Mouse (Mus musculus) midbrain, embryonic 10.5 days (tissue): Measurements from ENCODE around the gene Igfbp2. TPM values are rescaled to one million over a fixed set of nuclear protein-coding genes. Genes with fewer than 3 reads are reported as not detected.

ENCODE experiments used
- DNase-seq: peaks from one replicate; pipeline ENCODE4 v3.0.0-alpha.2; 2017; ENCODE audit warnings: low spot score
- H3K27ac ChIP-seq: fragments of 300-500 bp; sonication (generic); replicated peaks from 2 replicates; pipeline ENCODE4 v1.5.1; 2016; ENCODE audit warnings: mild to moderate bottlenecking
- H3K27me3 ChIP-seq: fragments of 300-500 bp; sonication (generic); 2 replicates; pipeline ENCODE4 v1.6.1; 2016; ENCODE audit warnings: low read depth, mild to moderate bottlenecking; ENCODE audit not compliant: poor library complexity, severe bottlenecking
- H3K36me3 ChIP-seq: fragments of 300-500 bp; sonication (generic); 2 replicates; pipeline ENCODE4 v1.6.1; 2016; ENCODE audit warnings: mild to moderate bottlenecking, moderate library complexity
- H3K4me1 ChIP-seq: fragments of 300-500 bp; sonication (generic); 2 replicates; pipeline ENCODE4 v1.6.1; 2016
- H3K4me3 ChIP-seq: fragments of 300-500 bp; sonication (generic); 2 replicates; pipeline ENCODE4 v1.5.1; 2016; ENCODE audit warnings: mild to moderate bottlenecking, moderate library complexity
- H3K9me3 ChIP-seq: fragments of 300-500 bp; sonication (generic); replicated peaks from 2 replicates; pipeline ENCODE4 v1.6.1; 2016; ENCODE audit warnings: mild to moderate bottlenecking
- WGBS: fragments of 180-500 bp; shearing (Covaris S2); methylation state at CpG from one replicate; pipeline ENCODE4 v1.1.7; 2016; 5-methylcytosine and 5-hydroxymethylcytosine counted together
- polyA plus RNA-seq: library from polyadenylated mRNA; unstranded; fragments of >200 nt; fragmentation: Nextera tagmentation; extraction: Ambion mirVana; gene quantifications from 2 replicates; pipeline ENCODE4 v1.2.1, GENCODE M21; 2016

Gene Igfbp2
- polyA plus RNA-seq, 1 experiment from 2014 or later: 600 TPM

GRCm38 (mm10) chr1:72859963-72860362 lies 35.7 kb downstream of the Igfbp2 start:
- Histone ChIP-seq H3K36me3 (peaks cover 60% of the 10 kb centered on the region), H3K4me1 (peaks cover 25% of the 10 kb centered on the region), H3K27ac (peak overlapping the region; percentile 81; the same call in 1 of the 2 replicates), H3K27me3 (no peaks in the 10 kb centered on the region), H3K9me3 (no peaks in the 10 kb centered on the region), H3K4me3 (no peak overlapping the region)
- 94% methylated on average over 9 of the region's 9 CpGs for WGBS
- no peak for DNase-seq

DNA sequence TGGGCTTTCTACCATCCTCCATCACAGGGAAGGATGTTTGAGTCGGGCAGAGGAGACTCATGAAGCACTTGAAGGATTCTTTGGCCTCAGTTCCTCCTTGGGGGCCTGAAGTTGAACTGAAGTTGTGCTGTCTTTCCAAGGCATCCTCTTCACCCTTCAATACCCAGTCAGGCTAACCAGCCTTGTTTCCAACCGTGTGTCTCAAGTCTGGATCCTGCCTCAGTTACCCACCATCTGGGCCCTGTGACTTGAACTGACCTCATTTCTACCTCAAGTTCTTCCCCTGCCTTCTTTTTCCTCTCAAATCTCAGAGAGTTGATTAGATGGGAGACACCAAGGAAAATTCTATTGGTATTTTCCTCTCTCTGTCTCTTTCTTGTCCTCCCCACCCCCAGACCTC lies 36.2 kb downstream of the Igfbp2 start:
- Histone ChIP-seq H3K27ac (no peak overlapping the region), H3K36me3 (peaks cover 66% of the 10 kb centered on the region), H3K9me3 (no peaks in the 10 kb centered on the region), H3K27me3 (no peaks in the 10 kb centered on the region), H3K4me3 (no peak overlapping the region), H3K4me1 (peaks cover 28% of the 10 kb centered on the region)
- 85% methylated on average over 2 of the region's 2 CpGs for WGBS
- no peak for DNase-seq

GRCm38 (mm10) chr1:72861702-72862101 lies 37.4 kb downstream of the Igfbp2 start:
- no peaks in the 10 kb centered on the region for H3K27me3 ChIP-seq
- peaks cover 66% of the 10 kb centered on the region for H3K36me3 ChIP-seq
- no peak overlapping the region for H3K4me3 ChIP-seq
- no peaks in the 10 kb centered on the region for H3K9me3 ChIP-seq
- no peak overlapping the region for H3K27ac ChIP-seq
- DNase-seq: no peak
- H3K4me1 ChIP-seq: peaks cover 39% of the 10 kb centered on the region
- WGBS: 80% methylated on average over 2 of the region's 2 CpGs

DNA sequence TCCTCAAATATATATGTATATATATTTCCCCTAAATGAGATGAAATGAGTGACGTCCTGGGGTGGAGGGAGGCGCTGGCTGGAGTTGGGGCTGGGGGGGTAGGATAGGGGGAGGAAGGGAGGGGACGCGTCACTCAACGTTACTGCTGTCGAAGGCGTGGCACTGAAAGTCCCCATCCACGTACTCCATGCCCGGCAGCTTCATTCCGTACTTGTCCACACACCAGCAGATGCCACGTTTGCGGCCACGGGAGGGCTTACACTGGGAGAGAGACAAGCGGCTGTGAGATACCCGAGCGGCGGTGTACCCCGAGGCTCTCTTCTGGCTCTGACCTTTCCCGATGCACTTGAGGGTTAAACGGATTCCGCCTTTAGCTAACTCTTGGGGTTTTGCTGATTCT lies 37.9 kb downstream of the Igfbp2 start:
- Histone ChIP-seq H3K9me3 (no peaks in the 10 kb centered on the region), H3K4me1 (peaks cover 43% of the 10 kb centered on the region), H3K4me3 (no peak overlapping the region), H3K27ac (no peak overlapping the region), H3K27me3 (no peaks in the 10 kb centered on the region), H3K36me3 (peaks cover 66% of the 10 kb centered on the region)
- DNase-seq: no peak
- 89% methylated on average over 21 of the region's 21 CpGs for WGBS

DNA sequence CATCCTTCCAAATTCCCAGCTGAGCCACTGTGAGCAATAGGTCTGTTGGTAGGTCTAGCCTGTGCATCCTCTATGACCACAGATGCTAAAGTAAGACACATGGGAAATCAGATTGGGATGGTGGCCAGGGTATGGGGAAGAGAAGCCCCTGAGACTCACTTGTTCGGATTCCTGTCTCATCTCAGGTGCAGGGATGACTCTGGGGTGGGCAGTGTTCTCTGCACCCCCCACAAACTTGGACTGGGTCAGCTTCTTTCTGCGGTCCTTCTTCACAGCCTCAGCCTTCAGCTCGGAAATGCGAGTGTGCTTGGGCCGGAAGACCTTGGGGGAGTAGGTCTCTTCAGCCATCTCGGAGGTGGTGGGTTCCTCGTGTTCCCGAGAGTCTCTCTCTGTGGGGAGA lies 39.4 kb downstream of the Igfbp2 start:
- H3K4me1 ChIP-seq: peaks cover 53% of the 10 kb centered on the region
- H3K27me3 ChIP-seq: peaks cover 4% of the 10 kb centered on the region
- H3K36me3 ChIP-seq: peaks cover 66% of the 10 kb centered on the region
- H3K9me3 ChIP-seq: no peaks in the 10 kb centered on the region
- H3K27ac ChIP-seq: no peak overlapping the region
- H3K4me3 ChIP-seq: no peak overlapping the region
- no peak for DNase-seq
- 89% methylated on average over 8 of the region's 8 CpGs for WGBS

- peak overlapping the region; percentile 14 for H3K27ac ChIP-seq
- DNase-seq: no peak
- peaks cover 53% of the 10 kb centered on the region for H3K4me1 ChIP-seq
- peaks cover 63% of the 10 kb centered on the region for H3K36me3 ChIP-seq
- H3K27me3 ChIP-seq: peaks cover 10% of the 10 kb centered on the region
- H3K4me3 ChIP-seq: no peak overlapping the region
- 80% methylated on average over 3 of the region's 3 CpGs for WGBS
- H3K9me3 ChIP-seq: no peaks in the 10 kb centered on the region
These were observed 40.0 kb downstream of the Igfbp2 start for GRCm38 (mm10) chr1:72864272-72864671.

DNA sequence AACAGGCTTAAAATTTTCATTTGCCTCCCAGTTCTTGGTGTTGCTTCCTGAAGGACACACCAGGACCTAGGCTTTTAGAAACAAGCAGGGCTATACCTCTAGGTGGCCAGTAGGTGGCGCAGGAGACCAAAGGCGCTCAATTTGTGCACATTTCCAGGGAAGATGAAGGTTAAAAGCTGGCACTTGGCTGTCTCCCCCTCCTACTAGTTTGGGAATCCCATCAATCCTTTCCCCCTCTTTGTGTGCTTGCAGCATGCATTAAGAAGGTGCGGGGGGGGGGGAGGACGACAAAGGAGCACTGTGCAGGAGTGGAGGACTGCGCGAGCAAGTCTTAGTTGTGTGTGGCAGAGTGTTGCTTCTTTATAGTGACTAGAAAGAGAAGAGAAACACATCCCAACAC lies 41.6 kb downstream of the Igfbp2 start:
- Histone ChIP-seq H3K27ac (peak overlapping the region; percentile 64), H3K4me3 (no peak overlapping the region), H3K27me3 (peaks cover 15% of the 10 kb centered on the region), H3K36me3 (peaks cover 46% of the 10 kb centered on the region), H3K4me1 (peaks cover 62% of the 10 kb centered on the region), H3K9me3 (no peaks in the 10 kb centered on the region)
- DNase-seq: peak; percentile 85
- 17% methylated on average over 6 of the region's 6 CpGs for WGBS

GRCm38 (mm10) chr1:72866417-72866816 lies 42.1 kb downstream of the Igfbp2 start:
- peak overlapping the region; percentile 64 for H3K27ac ChIP-seq
- no peaks in the 10 kb centered on the region for H3K9me3 ChIP-seq
- DNase-seq: no peak
- H3K4me3 ChIP-seq: no peak overlapping the region
- H3K4me1 ChIP-seq: peaks cover 67% of the 10 kb centered on the region
- WGBS: 66% methylated on average over 5 of the region's 5 CpGs
- H3K27me3 ChIP-seq: peaks cover 15% of the 10 kb centered on the region
- H3K36me3 ChIP-seq: peaks cover 41% of the 10 kb centered on the region

DNA sequence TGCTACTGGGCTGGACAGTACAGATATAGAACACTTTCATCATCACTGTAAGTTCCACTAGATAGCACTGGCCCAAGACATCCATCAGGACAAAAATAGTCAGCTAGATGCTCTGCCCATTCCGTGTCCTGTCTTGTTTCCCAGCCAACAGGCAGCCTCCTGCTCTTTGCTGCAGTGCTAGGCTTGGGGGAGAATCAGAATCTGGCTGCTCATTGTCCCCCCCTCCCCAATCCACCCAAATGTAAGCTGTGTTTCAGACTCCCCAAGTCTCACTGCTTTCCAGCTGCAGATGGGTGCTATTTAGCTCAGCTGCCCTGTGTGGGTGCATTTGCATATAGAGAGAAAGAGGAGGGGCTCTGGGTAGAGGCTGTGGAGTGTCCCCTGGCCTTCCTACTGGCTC lies 43.0 kb downstream of the Igfbp2 start:
- H3K27me3 ChIP-seq: peaks cover 15% of the 10 kb centered on the region
- H3K27ac ChIP-seq: peak overlapping the region; percentile 69
- no peaks in the 10 kb centered on the region for H3K9me3 ChIP-seq
- H3K36me3 ChIP-seq: peaks cover 32% of the 10 kb centered on the region
- 45% methylated on average over 1 of the region's 1 CpGs for WGBS
- no peak for DNase-seq
- H3K4me1 ChIP-seq: peaks cover 74% of the 10 kb centered on the region
- H3K4me3 ChIP-seq: no peak overlapping the region

- peaks cover 19% of the 10 kb centered on the region for H3K36me3 ChIP-seq
- H3K27ac ChIP-seq: peak overlapping the region; percentile 55
- H3K4me3 ChIP-seq: no peak overlapping the region
- 75% methylated on average over 10 of the region's 10 CpGs for WGBS
- no peaks in the 10 kb centered on the region for H3K9me3 ChIP-seq
- H3K4me1 ChIP-seq: peaks cover 86% of the 10 kb centered on the region
- peaks cover 26% of the 10 kb centered on the region for H3K27me3 ChIP-seq
- no peak for DNase-seq
These were observed 44.3 kb downstream of the Igfbp2 start for GRCm38 (mm10) chr1:72868429-72869215.

GRCm38 (mm10) chr1:72869275-72869674 lies 45.0 kb downstream of the Igfbp2 start:
- peaks cover 91% of the 10 kb centered on the region for H3K4me1 ChIP-seq
- H3K36me3 ChIP-seq: peaks cover 14% of the 10 kb centered on the region; the same call in 1 of the 2 replicates
- no peaks in the 10 kb centered on the region for H3K9me3 ChIP-seq
- H3K27ac ChIP-seq: peak overlapping the region; percentile 55
- H3K4me3 ChIP-seq: peak overlapping the region; percentile 77; the same call in 1 of the 2 replicates
- DNase-seq: no peak
- H3K27me3 ChIP-seq: peaks cover 33% of the 10 kb centered on the region

DNA sequence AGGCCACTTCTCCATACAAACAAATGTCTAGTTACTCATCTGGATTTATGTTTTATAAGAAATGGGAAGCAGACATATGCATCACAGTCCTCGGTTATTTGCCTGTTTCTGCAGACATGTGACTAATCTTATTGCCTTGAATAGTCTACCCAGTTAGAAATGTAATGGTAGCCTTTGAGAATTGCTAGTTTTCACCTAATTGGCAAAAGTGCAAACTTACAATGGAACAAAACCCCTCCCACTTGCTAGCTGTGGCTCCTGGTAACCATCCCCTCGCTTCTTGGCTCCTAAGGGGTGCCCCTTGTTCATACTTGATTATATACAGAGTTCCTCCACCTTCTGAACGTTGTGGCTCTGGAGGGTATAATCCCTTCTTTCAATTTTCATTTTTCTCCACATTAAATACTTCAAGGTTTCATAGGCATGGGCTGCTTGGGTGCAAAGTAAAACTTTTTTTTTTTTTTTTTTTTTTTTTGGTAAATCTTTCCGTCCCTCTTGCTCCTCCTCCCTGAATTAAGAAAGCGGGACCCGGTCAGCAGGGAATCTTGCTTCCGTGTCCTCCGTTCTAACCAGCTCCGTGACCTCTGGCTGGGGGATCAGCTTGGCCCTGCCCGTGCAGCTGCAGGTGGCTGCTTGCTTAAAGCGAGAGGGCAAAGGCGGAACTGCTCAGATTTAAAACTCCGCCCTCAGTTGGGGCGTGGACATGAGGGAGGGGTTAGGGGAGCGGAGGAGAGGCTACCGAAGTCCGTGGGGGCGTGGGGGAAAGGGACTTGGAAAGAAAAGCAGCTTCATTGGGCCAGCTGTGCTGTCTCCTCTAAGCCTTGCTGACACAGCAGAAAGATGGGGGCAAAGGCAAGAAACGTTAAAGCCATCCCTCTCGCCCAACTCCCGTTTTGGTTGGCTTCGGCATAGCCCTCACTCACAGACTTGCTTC lies 45.6 kb downstream of the Igfbp2 start:
- Histone ChIP-seq H3K9me3 (no peaks in the 10 kb centered on the region), H3K4me1 (peaks cover 92% of the 10 kb centered on the region), H3K36me3 (0 out of 2 replicates have a peak, but pooled peaks cover 8% of the 10 kb centered on the region), H3K27ac (peak overlapping the region; percentile 80), H3K4me3 (peak overlapping the region; percentile 77), H3K27me3 (peaks cover 40% of the 10 kb centered on the region)
- DNase-seq: peak; percentile 84
- WGBS: 5% methylated on average over 22 of the region's 22 CpGs
